Mouse (Mus musculus): Measurements from ENCODE around the gene Zfp619. TPM values are rescaled to one million over a fixed set of nuclear protein-coding genes. Genes with fewer than 3 reads are reported as not detected.
"Not testable (repeated sequence)": the region's sequence is repeated elsewhere in the genome, so short reads cannot be mapped to it uniquely, and the experiment has no call there.

Gene Zfp619
- polyA plus RNA-seq, 1 experiment from 2014 or later = 4.4 TPM

- DNase-seq (ENCODE audit: low spot score) (no peak), ATAC-seq (replicated peaks; ENCODE audit: low FRiP score) (no peak)
- H3K36me3 ChIP-seq (ENCODE audit: control insufficient read depth, insufficient read depth, low read length) = no peaks in the 10 kb centered on the region
- no peaks in the 10 kb centered on the region for H3K27me3 ChIP-seq (ENCODE audit: control insufficient read depth, insufficient read depth, low read length)
- H3K27ac ChIP-seq (ENCODE audit: low read depth, low read length) = no peak overlapping the region
- no peak overlapping the region for H3K4me3 ChIP-seq (ENCODE audit: low read depth, low read length)
- no peak overlapping the region for H3K4me2 ChIP-seq (ENCODE audit: low read depth, low read length, severe bottlenecking)
- no peaks in the 10 kb centered on the region for H3K4me1 ChIP-seq (replicated peaks; ENCODE audit: control insufficient read depth, insufficient read depth, low read length)
- no peaks in the 10 kb centered on the region for H3K9me3 ChIP-seq (ENCODE audit: control insufficient read depth, low read length)
- WGBS = 77% methylated on average over 2 of the region's 2 CpGs
- no peak overlapping the region for H3K9ac ChIP-seq (ENCODE audit: low read length)
These were observed 62.5 kb downstream of the Zfp619 start for GRCm38 (mm10) chr7:39580066-39580465.

GRCm38 (mm10) chr7:39580601-39581000 is 63.0 kb downstream of the Zfp619 start:
- DNase-seq (ENCODE audit: low spot score) = no peak
- Histone ChIP-seq H3K9ac (ENCODE audit: low read length) (no peak overlapping the region), H3K4me3 (ENCODE audit: low read depth, low read length) (no peak overlapping the region), H3K4me1 (replicated peaks; ENCODE audit: control insufficient read depth, insufficient read depth, low read length) (no peaks in the 10 kb centered on the region), H3K27me3 (ENCODE audit: control insufficient read depth, insufficient read depth, low read length) (no peaks in the 10 kb centered on the region), H3K36me3 (ENCODE audit: control insufficient read depth, insufficient read depth, low read length) (no peaks in the 10 kb centered on the region), H3K4me2 (ENCODE audit: low read depth, low read length, severe bottlenecking) (no peak overlapping the region), H3K27ac (ENCODE audit: low read depth, low read length) (no peak overlapping the region), H3K9me3 (ENCODE audit: control insufficient read depth, low read length) (no peaks in the 10 kb centered on the region)
- no peak for ATAC-seq (replicated peaks; ENCODE audit: low FRiP score)
- WGBS = 95% methylated on average over 2 of the region's 2 CpGs

GRCm38 (mm10) chr7:39586834-39587233 is 69.3 kb downstream of the Zfp619 start:
- not testable (repeated sequence) for DNase-seq (ENCODE audit: low spot score); H3K4me3 ChIP-seq (ENCODE audit: low read depth, low read length); H3K4me1 ChIP-seq (replicated peaks; ENCODE audit: control insufficient read depth, insufficient read depth, low read length); H3K27me3 ChIP-seq (ENCODE audit: control insufficient read depth, insufficient read depth, low read length); H3K9ac ChIP-seq (ENCODE audit: low read length); ATAC-seq (replicated peaks; ENCODE audit: low FRiP score); H3K9me3 ChIP-seq (ENCODE audit: control insufficient read depth, low read length); H3K27ac ChIP-seq (ENCODE audit: low read depth, low read length); H3K36me3 ChIP-seq (ENCODE audit: control insufficient read depth, insufficient read depth, low read length); H3K4me2 ChIP-seq (ENCODE audit: low read depth, low read length, severe bottlenecking)
- 40% methylated on average over 6 of the region's 6 CpGs for WGBS

GRCm38 (mm10) chr7:39588037-39588436 is 70.5 kb downstream of the Zfp619 start:
- no peaks in the 10 kb centered on the region for H3K27me3 ChIP-seq (ENCODE audit: control insufficient read depth, insufficient read depth, low read length)
- H3K27ac ChIP-seq (ENCODE audit: low read depth, low read length) = no peak overlapping the region
- DNase-seq (ENCODE audit: low spot score) (no peak), ATAC-seq (replicated peaks; ENCODE audit: low FRiP score) (peak; percentile 25; the same call in 1 of the 2 replicates)
- H3K36me3 ChIP-seq (ENCODE audit: control insufficient read depth, insufficient read depth, low read length) = no peaks in the 10 kb centered on the region
- no peak overlapping the region for H3K9ac ChIP-seq (ENCODE audit: low read length)
- H3K4me3 ChIP-seq (ENCODE audit: low read depth, low read length) = peak overlapping the region; percentile 37; the same call in 1 of the 2 replicates
- peak overlapping the region; percentile 58; the same call in 1 of the 2 replicates for H3K4me2 ChIP-seq (ENCODE audit: low read depth, low read length, severe bottlenecking)
- 85% methylated on average over 1 of the region's 1 CpGs for WGBS
- no peaks in the 10 kb centered on the region for H3K9me3 ChIP-seq (ENCODE audit: control insufficient read depth, low read length)
- no peaks in the 10 kb centered on the region for H3K4me1 ChIP-seq (replicated peaks; ENCODE audit: control insufficient read depth, insufficient read depth, low read length)

- not testable (repeated sequence) for H3K9me3 ChIP-seq (ENCODE audit: control insufficient read depth, low read length); H3K27me3 ChIP-seq (ENCODE audit: control insufficient read depth, insufficient read depth, low read length); H3K27ac ChIP-seq (ENCODE audit: low read depth, low read length); H3K4me1 ChIP-seq (replicated peaks; ENCODE audit: control insufficient read depth, insufficient read depth, low read length); H3K36me3 ChIP-seq (ENCODE audit: control insufficient read depth, insufficient read depth, low read length)
- peak overlapping the region; percentile 37 for H3K4me3 ChIP-seq (ENCODE audit: low read depth, low read length)
- DNase-seq (ENCODE audit: low spot score) (peak; percentile 72), ATAC-seq (replicated peaks; ENCODE audit: low FRiP score) (peak; percentile 91)
- 1% methylated on average over 40 of the region's 62 CpGs for WGBS
- H3K9ac ChIP-seq (ENCODE audit: low read length) = peak overlapping the region; percentile 62
- peak overlapping the region; percentile 58 for H3K4me2 ChIP-seq (ENCODE audit: low read depth, low read length, severe bottlenecking)
These were observed 71.0 kb downstream of the Zfp619 start for GRCm38 (mm10) chr7:39588471-39589041.

GRCm38 (mm10) chr7:39589044-39589443 is 71.5 kb downstream of the Zfp619 start:
- DNase-seq (ENCODE audit: low spot score); H3K9me3 ChIP-seq (ENCODE audit: control insufficient read depth, low read length); H3K9ac ChIP-seq (ENCODE audit: low read length); H3K27ac ChIP-seq (ENCODE audit: low read depth, low read length); H3K4me1 ChIP-seq (replicated peaks; ENCODE audit: control insufficient read depth, insufficient read depth, low read length); H3K36me3 ChIP-seq (ENCODE audit: control insufficient read depth, insufficient read depth, low read length); H3K27me3 ChIP-seq (ENCODE audit: control insufficient read depth, insufficient read depth, low read length): not testable (repeated sequence)
- peak; percentile 34 for ATAC-seq (replicated peaks; ENCODE audit: low FRiP score)
- Histone ChIP-seq H3K4me2 (ENCODE audit: low read depth, low read length, severe bottlenecking) (peak overlapping the region; percentile 58; the same call in 1 of the 2 replicates), H3K4me3 (ENCODE audit: low read depth, low read length) (peak overlapping the region; percentile 37)
- 46% methylated on average over 7 of the region's 7 CpGs for WGBS

Other genes starting within 250 kb of the Zfp619 start
- gene Gm5114, start 104.6 kb upstream of the Zfp619 start, polyA plus RNA-seq (2014; fragmentation: Nextera tagmentation; extraction: Ambion mirVana) = not detected in 2 replicates